Mouse (Mus musculus) brain, embryonic 14.5 days (tissue): ENCODE measurements around the gene Tomm5.
A peak's percentile ranks its signal among the peaks of the same experiment; 100 is the strongest.

Experiments used
- CTCF ChIP-seq: fragments of 200-500 bp; IDR thresholded peaks from 2 replicates; pipeline ENCODE4 v1.5.1; 2012; ENCODE audit warnings: inconsistent platforms, mild to moderate bottlenecking, moderate library complexity, borderline replicate concordance; ENCODE audit not compliant: insufficient read depth, insufficient read length; ENCODE audit errors: extremely low read depth
- POLR2A ChIP-seq: fragments of 200-500 bp; IDR thresholded peaks from 2 replicates; pipeline ENCODE4 v1.6.1; 2012; ENCODE audit warnings: mild to moderate bottlenecking, inconsistent platforms, borderline replicate concordance; ENCODE audit not compliant: poor library complexity, insufficient read depth, insufficient read length, severe bottlenecking; ENCODE audit errors: extremely low read depth

- TF ChIP-seq CTCF (no peak), POLR2A (peak; percentile 98)
These were observed 23.7 kb downstream of the Tomm5 start, which contains the start of gene Fbxo10 for GRCm38 (mm10) chr4:45084021-45084894.
